Mouse (Mus musculus): ENCODE measurements at regions not wholly inside any gene's neighbourhood (a gene's known extent, or its start where the extent isn't known, plus 50 kb on each side); places are given as distances from the start of the nearest gene placed in this dataset.
A peak's percentile ranks its signal among the peaks of the same experiment; 100 is the strongest.

DNA sequence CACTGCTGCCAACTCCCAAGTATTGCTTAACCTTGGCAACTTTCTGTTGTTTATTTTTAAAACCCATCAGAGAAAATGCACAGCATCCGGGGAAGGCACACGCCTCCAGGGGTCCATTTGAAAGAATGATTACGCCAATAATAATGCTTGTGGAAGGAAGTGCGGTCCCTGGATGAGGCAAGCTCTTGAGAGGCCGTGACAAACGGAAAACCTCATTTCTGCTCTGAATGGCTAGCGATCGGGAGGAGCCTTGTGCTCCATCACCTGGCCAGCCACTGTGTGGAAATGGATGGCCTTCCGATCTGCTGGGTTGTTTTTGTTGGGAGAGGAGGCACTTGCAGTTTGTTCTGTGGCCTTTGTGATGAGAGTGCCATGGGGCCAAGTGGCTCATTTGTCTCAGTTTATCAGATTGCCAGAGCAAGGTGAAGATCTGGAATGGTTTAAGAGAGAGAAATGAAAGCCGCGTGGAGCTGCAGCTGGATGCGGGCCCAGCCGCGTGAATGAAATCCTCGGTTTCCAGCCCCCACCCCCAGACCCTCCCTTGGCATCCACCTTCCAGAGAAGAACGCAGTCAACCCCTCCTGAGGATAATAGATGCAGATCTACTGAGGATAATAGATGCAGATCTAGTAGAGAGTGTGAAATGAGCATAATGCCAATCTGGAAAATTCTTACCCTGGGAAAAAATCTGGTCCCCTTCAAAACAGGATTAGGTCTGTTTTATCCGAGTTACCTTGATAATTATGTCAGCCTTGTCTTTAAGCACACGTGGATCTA, 192.7 kb upstream of the Npvf start:
- no peak for DNase-seq (ENCODE audit: low spot score)
- no peak overlapping the region for H3K27ac ChIP-seq (replicated peaks; ENCODE audit: low read depth, low read length)
- H3K9ac ChIP-seq (ENCODE audit: low read depth, low read length, severe bottlenecking) = no peak overlapping the region

DNA sequence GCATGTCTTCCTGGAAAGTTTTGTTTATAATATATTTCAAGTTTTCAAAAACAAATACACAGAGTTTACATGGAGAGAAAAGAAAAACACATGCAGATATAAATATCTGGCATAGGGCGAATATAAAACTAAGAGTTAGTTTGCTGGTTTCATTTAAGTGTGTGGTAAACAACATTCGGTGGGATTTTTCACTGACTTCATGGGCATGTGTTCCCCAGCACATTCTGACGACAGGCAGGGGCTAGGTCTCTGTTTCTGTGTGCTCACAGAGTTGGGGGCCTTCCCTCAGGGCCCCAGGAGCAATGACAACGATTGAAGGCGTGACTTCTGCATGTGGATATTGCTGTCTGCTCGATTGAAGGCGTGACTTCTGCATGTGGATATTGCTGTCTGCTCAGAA, 193.3 kb upstream of the Npvf start:
- H3K27ac ChIP-seq (replicated peaks; ENCODE audit: low read depth, low read length) = no peak overlapping the region
- 70% methylated on average over 7 of the region's 7 CpGs for WGBS

More for the DNA sequence above, 192.7 kb upstream of the Npvf start:
- Histone ChIP-seq H3K4me1 (ENCODE audit: control insufficient read depth, insufficient read depth, low read length) (peaks cover 8% of the 10 kb centered on the region), H3K4me3 (replicated peaks; ENCODE audit: low read length) (no peak overlapping the region), H3K4me2 (replicated peaks; ENCODE audit: low read depth, low read length, severe bottlenecking) (no peak overlapping the region), H3K27me3 (ENCODE audit: control insufficient read depth, insufficient read depth, low read length) (no peaks in the 10 kb centered on the region), H3K36me3 (ENCODE audit: control insufficient read depth, insufficient read depth, low read length) (no peaks in the 10 kb centered on the region), H3K9me3 (ENCODE audit: control insufficient read depth, low read length) (no peaks in the 10 kb centered on the region)
- 49% methylated on average over 18 of the region's 18 CpGs for WGBS
- no peak for ATAC-seq (ENCODE audit: low FRiP score, low read depth)
- TF ChIP-seq POLR2A (IDR thresholded peaks at IDR 0.05; ENCODE audit: borderline replicate concordance, extremely low read depth, insufficient read depth, insufficient read length) = no peak

GRCm38 (mm10) chr6:50859162-50859561, 204.9 kb upstream of the Npvf start:
- no peak overlapping the region for H3K4me3 ChIP-seq (replicated peaks; ENCODE audit: low read length)
- no peak for DNase-seq (ENCODE audit: low spot score)
- WGBS = 86% methylated on average over 4 of the region's 4 CpGs
- H3K4me2 ChIP-seq (replicated peaks; ENCODE audit: low read depth, low read length, severe bottlenecking) = no peak overlapping the region
- H3K9me3 ChIP-seq (ENCODE audit: control insufficient read depth, low read length) = no peaks in the 10 kb centered on the region
- no peaks in the 10 kb centered on the region for H3K4me1 ChIP-seq (ENCODE audit: control insufficient read depth, insufficient read depth, low read length)
- no peak for ATAC-seq (ENCODE audit: low FRiP score, low read depth)
- H3K27me3 ChIP-seq (ENCODE audit: control insufficient read depth, insufficient read depth, low read length) = no peaks in the 10 kb centered on the region
- no peak overlapping the region for H3K9ac ChIP-seq (ENCODE audit: low read depth, low read length, severe bottlenecking)
- no peak for TF ChIP-seq POLR2A (IDR thresholded peaks at IDR 0.05; ENCODE audit: borderline replicate concordance, extremely low read depth, insufficient read depth, insufficient read length)
- H3K27ac ChIP-seq (replicated peaks; ENCODE audit: low read depth, low read length) = no peak overlapping the region
- no peaks in the 10 kb centered on the region for H3K36me3 ChIP-seq (ENCODE audit: control insufficient read depth, insufficient read depth, low read length)

More for the DNA sequence above, 193.3 kb upstream of the Npvf start:
- Histone ChIP-seq H3K4me2 (replicated peaks; ENCODE audit: low read depth, low read length, severe bottlenecking) (no peak overlapping the region), H3K9me3 (ENCODE audit: control insufficient read depth, low read length) (no peaks in the 10 kb centered on the region), H3K36me3 (ENCODE audit: control insufficient read depth, insufficient read depth, low read length) (no peaks in the 10 kb centered on the region), H3K4me1 (ENCODE audit: control insufficient read depth, insufficient read depth, low read length) (peaks cover 8% of the 10 kb centered on the region), H3K27me3 (ENCODE audit: control insufficient read depth, insufficient read depth, low read length) (no peaks in the 10 kb centered on the region), H3K4me3 (replicated peaks; ENCODE audit: low read length) (no peak overlapping the region), H3K9ac (ENCODE audit: low read depth, low read length, severe bottlenecking) (no peak overlapping the region)
- no peak for TF ChIP-seq POLR2A (IDR thresholded peaks at IDR 0.05; ENCODE audit: borderline replicate concordance, extremely low read depth, insufficient read depth, insufficient read length)
- ATAC-seq (ENCODE audit: low FRiP score, low read depth) (no peak), DNase-seq (ENCODE audit: low spot score) (no peak)

- DNase-seq (ENCODE audit: low spot score) = no peak
- Histone ChIP-seq H3K4me3 (replicated peaks; ENCODE audit: low read length) (no peak overlapping the region), H3K4me2 (replicated peaks; ENCODE audit: low read depth, low read length, severe bottlenecking) (no peak overlapping the region), H3K27ac (replicated peaks; ENCODE audit: low read depth, low read length) (no peak overlapping the region), H3K36me3 (ENCODE audit: control insufficient read depth, insufficient read depth, low read length) (no peaks in the 10 kb centered on the region), H3K9ac (ENCODE audit: low read depth, low read length, severe bottlenecking) (no peak overlapping the region), H3K9me3 (ENCODE audit: control insufficient read depth, low read length) (no peaks in the 10 kb centered on the region), H3K27me3 (ENCODE audit: control insufficient read depth, insufficient read depth, low read length) (no peaks in the 10 kb centered on the region), H3K4me1 (ENCODE audit: control insufficient read depth, insufficient read depth, low read length) (0 out of 2 replicates have a peak, but pooled peaks cover 4% of the 10 kb centered on the region)
- 60% methylated on average over 5 of the region's 5 CpGs for WGBS
- ATAC-seq (ENCODE audit: low FRiP score, low read depth) = no peak
- TF ChIP-seq POLR2A (IDR thresholded peaks at IDR 0.05; ENCODE audit: borderline replicate concordance, extremely low read depth, insufficient read depth, insufficient read length) = no peak
Measured at GRCm38 (mm10) chr6:50877991-50878390, 223.8 kb upstream of the Npvf start.

GRCm38 (mm10) chr6:50882298-50882697, 228.1 kb upstream of the Npvf start:
- Histone ChIP-seq H3K4me2 (replicated peaks; ENCODE audit: low read depth, low read length, severe bottlenecking) (no peak overlapping the region), H3K9me3 (ENCODE audit: control insufficient read depth, low read length) (no peaks in the 10 kb centered on the region), H3K9ac (ENCODE audit: low read depth, low read length, severe bottlenecking) (no peak overlapping the region), H3K36me3 (ENCODE audit: control insufficient read depth, insufficient read depth, low read length) (no peaks in the 10 kb centered on the region), H3K27me3 (ENCODE audit: control insufficient read depth, insufficient read depth, low read length) (no peaks in the 10 kb centered on the region), H3K4me3 (replicated peaks; ENCODE audit: low read length) (no peak overlapping the region), H3K27ac (replicated peaks; ENCODE audit: low read depth, low read length) (0 out of 2 replicates have a peak overlapping the region, but pooled peaks have one; percentile 15), H3K4me1 (ENCODE audit: control insufficient read depth, insufficient read depth, low read length) (0 out of 2 replicates have a peak, but pooled peaks cover 4% of the 10 kb centered on the region)
- no peak for TF ChIP-seq POLR2A (IDR thresholded peaks at IDR 0.05; ENCODE audit: borderline replicate concordance, extremely low read depth, insufficient read depth, insufficient read length)
- DNase-seq (ENCODE audit: low spot score) (no peak), ATAC-seq (ENCODE audit: low FRiP score, low read depth) (no peak)
- WGBS = 66% methylated on average over 3 of the region's 3 CpGs

All from limb, embryonic 14.5 days (tissue).